Mouse (Mus musculus) E14TG2a.4 (cell line): Measurements from ENCODE around the gene Gm20388.

Experiments
- CTCF ChIP-seq: conservative IDR thresholded peaks from 2 replicates; pipeline ENCODE4 v1.5.1; 2014; ENCODE audit warnings: low read length
- NANOG ChIP-seq: IDR thresholded peaks from 2 replicates; pipeline ENCODE4 v1.6.1; 2014; ENCODE audit warnings: borderline replicate concordance, low read length, mixed read lengths
- POU5F1 ChIP-seq: IDR thresholded peaks from 2 replicates; pipeline ENCODE4 v1.6.1; 2014; ENCODE audit warnings: low read length, borderline replicate concordance

- no peak for TF ChIP-seq CTCF
- no peak for TF ChIP-seq POU5F1
- TF ChIP-seq NANOG = no peak
Observed at GRCm38 (mm10) chr8:124171557-124172528, 4261.2 kb downstream of the Gm20388 start.
